8 mouse cellular contexts compared by ENCODE assay signal in genomic region chr15:100443126-100443922, GRCm38 (mm10). TPM values are rescaled to one million over a fixed set of nuclear protein-coding genes. Genes with fewer than 3 reads are reported as not detected.
A peak's percentile ranks its signal among the peaks of the same experiment; 100 is the strongest.
DNase-seq lines count a peak whose midpoint lies in the region; ATAC-seq lines count a peak whose summit lies in the region.

No protein-coding gene starts in this region.

- 7% methylated on average over 20 of the region's 31 CpGs for WGBS in hindbrain, embryonic 15.5 days

- peaks cover 13% of the 10 kb centered on the region for H3K4me1 ChIP-seq in hindbrain, embryonic 15.5 days (replicated peaks)

- H3K27me3 ChIP-seq in hindbrain, embryonic 15.5 days = no peaks in the 10 kb centered on the region

- peak; percentile 98 for ATAC-seq in hindbrain, embryonic 15.5 days (ENCODE audit: low FRiP score, low read depth)

- no peaks in the 10 kb centered on the region for H3K36me3 ChIP-seq in hindbrain, embryonic 15.5 days

- peak overlapping the region; percentile 60 for H3K4me2 ChIP-seq in hindbrain, embryonic 15.5 days

- H3K4me3 ChIP-seq in hindbrain, embryonic 15.5 days = peak overlapping the region; percentile 35

- no peaks in the 10 kb centered on the region for H3K9me3 ChIP-seq in hindbrain, embryonic 15.5 days

- H3K9ac ChIP-seq in hindbrain, embryonic 15.5 days = peak overlapping the region; percentile 37

- peak overlapping the region; percentile 84 for H3K27ac ChIP-seq in hindbrain, embryonic 15.5 days (replicated peaks)

- peak; percentile 81 for DNase-seq in R1 (ENCODE audit: low read depth, low spot score)
- DNase-seq in cerebellum, postnatal 36 days = peak; percentile 78
- DNase-seq in frontal cortex, postnatal 36 days (ENCODE audit: low spot score in 2 of 2) = peak; percentile 72 to 88
- peak; percentile 66 to 76 for DNase-seq in layer of hippocampus, postnatal 36 days
- peak; percentile 92 for DNase-seq in lung, postnatal 25 days (ENCODE audit: low spot score)
- DNase-seq in retina, postnatal 7 days (ENCODE audit: low read depth, low spot score) = peak; percentile 75
- DNase-seq in urinary bladder, adult 18-20 months (ENCODE audit: low spot score in 2 of 2) = peak; percentile 51 to 81

RNA-seq across cellular contexts. Expression of gene Slc11a2, which starts 18.5 kb away (rescaled TPM):
- polyA plus RNA-seq in hindbrain, embryonic 15.5 days (2015; fragmentation: Nextera tagmentation; extraction: Ambion mirVana) = 19.9 and 27.6 TPM in 2 replicates
- total RNA-seq in layer of hippocampus, postnatal 36 days (2021) = 10 to 100 TPM; 54.0 to 61.5 TPM

RNA-seq across cellular contexts. Expression of gene Gm5475, which starts 21.4 kb away (rescaled TPM):
- polyA plus RNA-seq in hindbrain, embryonic 15.5 days (2015; fragmentation: Nextera tagmentation; extraction: Ambion mirVana) = 0.18 and 0.19 TPM in 2 replicates
- total RNA-seq in layer of hippocampus, postnatal 36 days (2021) = not detected

RNA-seq across cellular contexts. Expression of gene Letmd1, which starts 25.5 kb away (rescaled TPM):
- polyA plus RNA-seq in hindbrain, embryonic 15.5 days (2015; fragmentation: Nextera tagmentation; extraction: Ambion mirVana) = 55.5 and 56.7 TPM in 2 replicates
- total RNA-seq in layer of hippocampus, postnatal 36 days (2021) = 10 to 100 TPM; 60.0 to 63.0 TPM

RNA-seq across cellular contexts. Expression of gene Csrnp2, which starts 52.0 kb away (rescaled TPM):
- polyA plus RNA-seq in hindbrain, embryonic 15.5 days (2015; fragmentation: Nextera tagmentation; extraction: Ambion mirVana) = 43.5 and 46.5 TPM in 2 replicates
- total RNA-seq in layer of hippocampus, postnatal 36 days (2021) = 10 to 100 TPM; 25.8 to 26.1 TPM

Comparison
In these comparisons a context has a peak if more than half of its experiments do, and no peak if none do; other contexts are left out.
1. Peak in every context shown above with its lines: DNase-seq, ATAC-seq, H3K4me3 ChIP-seq and H3K27ac ChIP-seq.